Mouse (Mus musculus) forebrain, embryonic 16.5 days (tissue): ENCODE data around the gene Hes6. TPM values are rescaled to one million over a fixed set of nuclear protein-coding genes. Genes with fewer than 3 reads are reported as not detected.

ENCODE experiments used
- ATAC-seq: fragments of 200-750 bp; cut with Nextera tagmentation; 2 replicates; pipeline ENCODE4 v1.8.0; 2017; ENCODE audit warnings: mild to moderate bottlenecking, moderate library complexity
- H3K27ac ChIP-seq: fragments of 300-500 bp; sonication (generic); 2 replicates; pipeline ENCODE4 v1.5.1; 2014; ENCODE audit warnings: low read length, control low read depth
- H3K27me3 ChIP-seq: fragments of 300-500 bp; sonication (generic); replicated peaks from 2 replicates; pipeline ENCODE4 v1.6.1; 2014; ENCODE audit warnings: low read length; ENCODE audit not compliant: control insufficient read depth, insufficient read depth
- H3K36me3 ChIP-seq: fragments of 300-500 bp; sonication (generic); 2 replicates; pipeline ENCODE4 v1.6.1; 2014; ENCODE audit not compliant: control insufficient read depth, insufficient read depth
- H3K4me1 ChIP-seq: fragments of 300-500 bp; sonication (generic); replicated peaks from 2 replicates; pipeline ENCODE4 v1.6.1; 2014; ENCODE audit warnings: low read length; ENCODE audit not compliant: control insufficient read depth, insufficient read depth
- H3K4me2 ChIP-seq: fragments of 300-500 bp; sonication (generic); 2 replicates; pipeline ENCODE4 v1.6.1; 2014; ENCODE audit warnings: mild to moderate bottlenecking, low read length, control low read depth
- H3K4me3 ChIP-seq: fragments of 300-500 bp; sonication (generic); replicated peaks from 2 replicates; pipeline ENCODE4 v1.5.1; 2014; ENCODE audit warnings: mild to moderate bottlenecking, low read length, control low read depth
- H3K9ac ChIP-seq: fragments of 300-500 bp; sonication (generic); replicated peaks from 2 replicates; pipeline ENCODE4 v1.6.1; 2014; ENCODE audit warnings: low read depth, low read length, control low read depth
- H3K9me3 ChIP-seq: fragments of 300-500 bp; sonication (generic); 2 replicates; pipeline ENCODE4 v1.6.1; 2016; ENCODE audit warnings: low read length; ENCODE audit not compliant: control insufficient read depth
- WGBS: fragments of 180-500 bp; shearing (Covaris S2); extraction: QIAGEN DNeasy Blood & Tissue Kit; methylation state at CpG from one replicate; pipeline ENCODE4 v1.1.7; 2014; 5-methylcytosine and 5-hydroxymethylcytosine counted together
- polyA plus RNA-seq: library from polyadenylated mRNA; unstranded; fragments of >200 nt; fragmentation: Nextera tagmentation; extraction: Ambion mirVana; gene quantifications from 2 replicates; pipeline ENCODE4 v1.2.1, GENCODE M21; 2015

Hes6 gene
- polyA plus RNA-seq, 1 experiment from 2014 or later, result 208 TPM

DNA sequence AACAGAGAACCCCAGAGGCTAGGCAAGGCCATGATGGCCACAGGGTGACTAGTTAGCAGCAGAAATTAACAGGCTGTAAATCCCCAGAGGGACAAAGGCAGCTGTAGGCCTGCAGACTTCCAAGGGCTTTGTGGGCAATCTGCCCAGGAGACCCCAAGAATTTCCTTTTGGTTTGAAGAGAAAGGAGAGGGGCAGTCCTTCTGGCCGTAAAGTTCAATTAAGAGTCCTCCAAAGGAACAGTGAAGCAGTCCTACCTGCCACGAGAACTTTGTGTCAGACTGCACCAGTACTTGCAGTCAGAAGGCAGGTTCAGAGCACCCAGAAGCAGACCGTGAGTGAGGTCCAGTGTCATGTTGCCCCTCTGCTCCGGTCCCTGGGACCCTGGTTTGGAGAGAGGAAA lies 1.1 kb upstream of the Hes6 start:
- WGBS, result 18% methylated on average over 4 of the region's 4 CpGs
- H3K9me3 ChIP-seq, result no peaks in the 10 kb centered on the region
- H3K27ac ChIP-seq, result peak overlapping the region; percentile 96
- peaks cover 31% of the 10 kb centered on the region for H3K4me1 ChIP-seq
- H3K36me3 ChIP-seq, result no peaks in the 10 kb centered on the region
- H3K4me2 ChIP-seq, result no peak overlapping the region
- H3K27me3 ChIP-seq, result no peaks in the 10 kb centered on the region
- no peak overlapping the region for H3K4me3 ChIP-seq
- ATAC-seq, result no peak
- H3K9ac ChIP-seq, result 0 out of 2 replicates have a peak overlapping the region, but pooled peaks have one; percentile 12

GRCm38 (mm10) chr1:91413536-91413897 lies 321 bp downstream of the Hes6 start:
- no peak for ATAC-seq
- Histone ChIP-seq H3K9me3 (no peaks in the 10 kb centered on the region), H3K4me1 (peaks cover 31% of the 10 kb centered on the region), H3K4me2 (peak overlapping the region; percentile 98), H3K36me3 (no peaks in the 10 kb centered on the region), H3K9ac (peak overlapping the region; percentile 92), H3K4me3 (peak overlapping the region; percentile 80), H3K27ac (peak overlapping the region; percentile 96), H3K27me3 (no peaks in the 10 kb centered on the region)
- 1% methylated on average over 14 of the region's 14 CpGs for WGBS

- peak overlapping the region; percentile 96 for H3K27ac ChIP-seq
- peaks cover 31% of the 10 kb centered on the region for H3K4me1 ChIP-seq
- no peaks in the 10 kb centered on the region for H3K27me3 ChIP-seq
- peak; percentile 91 for ATAC-seq
- H3K4me2 ChIP-seq, result peak overlapping the region; percentile 98
- under 1% methylated on average over 34 of the region's 34 CpGs for WGBS
- H3K9me3 ChIP-seq, result no peaks in the 10 kb centered on the region
- peak overlapping the region; percentile 80 for H3K4me3 ChIP-seq
- peak overlapping the region; percentile 92 for H3K9ac ChIP-seq
- H3K36me3 ChIP-seq, result no peaks in the 10 kb centered on the region
Observed at GRCm38 (mm10) chr1:91413030-91413506, 770 bp downstream of the Hes6 start.

- peaks cover 31% of the 10 kb centered on the region for H3K4me1 ChIP-seq
- peak overlapping the region; percentile 96 for H3K27ac ChIP-seq
- H3K4me3 ChIP-seq, result peak overlapping the region; percentile 80
- no peaks in the 10 kb centered on the region for H3K27me3 ChIP-seq
- H3K9ac ChIP-seq, result peak overlapping the region; percentile 92
- WGBS, result 2% methylated on average over 64 of the region's 65 CpGs
- no peaks in the 10 kb centered on the region for H3K9me3 ChIP-seq
- ATAC-seq, result peak; percentile 10; the same call in 1 of the 2 replicates
- H3K36me3 ChIP-seq, result no peaks in the 10 kb centered on the region
- H3K4me2 ChIP-seq, result peak overlapping the region; percentile 98
Observed at GRCm38 (mm10) chr1:91412286-91413029, 1.4 kb downstream of the Hes6 start.

DNA sequence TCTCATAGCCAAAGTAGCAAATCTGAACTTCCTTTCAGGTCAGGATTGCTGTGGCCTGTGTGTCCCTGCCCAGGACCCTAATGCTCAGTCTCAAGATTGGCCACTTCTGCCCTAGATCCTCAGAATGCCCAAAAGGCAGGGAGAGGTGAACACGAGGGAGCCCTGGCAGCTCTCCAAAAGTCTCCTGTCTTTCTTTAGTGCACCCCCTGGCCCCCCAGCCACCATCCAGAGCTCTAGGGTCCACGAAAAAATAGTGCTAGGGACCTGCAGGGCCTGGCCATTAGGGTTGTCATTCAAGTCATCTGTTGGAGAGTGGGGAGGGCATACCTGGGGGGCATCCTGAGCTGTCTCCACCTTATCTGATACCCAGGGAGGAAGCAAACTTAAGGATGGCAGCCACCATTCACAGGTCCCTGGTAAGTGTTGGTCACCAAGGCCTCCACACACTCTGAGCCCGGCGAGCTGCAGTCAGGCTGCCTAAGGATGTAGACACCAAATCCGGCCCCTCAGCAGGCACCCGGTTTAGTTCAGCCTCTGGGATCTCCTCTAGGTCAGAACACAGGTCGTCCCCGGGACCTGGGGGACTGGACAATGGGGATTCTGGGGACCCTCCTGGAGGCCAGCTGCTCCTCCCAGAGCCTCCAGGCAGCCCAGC lies 2.1 kb downstream of the Hes6 start:
- Histone ChIP-seq H3K4me1 (peaks cover 31% of the 10 kb centered on the region), H3K4me2 (peak overlapping the region; percentile 98), H3K27ac (no peak overlapping the region), H3K9me3 (no peaks in the 10 kb centered on the region), H3K27me3 (no peaks in the 10 kb centered on the region), H3K36me3 (no peaks in the 10 kb centered on the region), H3K4me3 (peak overlapping the region; percentile 80), H3K9ac (peak overlapping the region; percentile 92)
- 39% methylated on average over 8 of the region's 8 CpGs for WGBS
- ATAC-seq, result no peak

DNA sequence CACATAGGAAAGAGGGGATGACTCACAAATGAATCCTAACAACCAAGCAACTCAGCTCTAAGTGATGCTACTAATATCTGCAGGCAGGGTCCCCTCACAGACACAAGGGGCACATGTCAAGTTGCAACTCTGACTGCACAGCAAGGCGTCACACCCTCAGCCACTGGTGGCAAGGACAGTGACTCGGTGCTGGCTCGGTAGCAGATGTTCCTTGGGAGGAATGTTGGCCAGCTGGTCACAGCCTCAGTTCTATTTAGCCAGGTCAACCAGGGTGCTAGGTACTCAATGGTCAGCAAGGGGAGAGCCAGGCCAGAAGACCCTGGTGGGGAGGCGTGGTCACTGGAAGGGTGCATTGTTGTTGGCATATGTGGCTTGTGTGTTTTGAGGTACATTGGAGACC lies 6.0 kb downstream of the Hes6 start:
- 95% methylated on average over 4 of the region's 4 CpGs for WGBS
- Histone ChIP-seq H3K27me3 (no peaks in the 10 kb centered on the region), H3K9ac (no peak overlapping the region)

GRCm38 (mm10) chr1:91405406-91406169 lies 8.2 kb downstream of the Hes6 start:
- 57% methylated on average over 23 of the region's 23 CpGs for WGBS
- ATAC-seq, result peak; percentile 28; the same call in 1 of the 2 replicates
- no peak overlapping the region for H3K9ac ChIP-seq
- H3K4me2 ChIP-seq, result peak overlapping the region; percentile 15; the same call in 1 of the 2 replicates
- no peaks in the 10 kb centered on the region for H3K4me1 ChIP-seq
- H3K4me3 ChIP-seq, result no peak overlapping the region
- H3K27me3 ChIP-seq, result no peaks in the 10 kb centered on the region
- H3K27ac ChIP-seq, result no peak overlapping the region
- H3K9me3 ChIP-seq, result no peaks in the 10 kb centered on the region
- no peaks in the 10 kb centered on the region for H3K36me3 ChIP-seq

More for the DNA sequence above, 6.0 kb downstream of the Hes6 start:
- no peak overlapping the region for H3K4me3 ChIP-seq
- peaks cover 15% of the 10 kb centered on the region for H3K4me1 ChIP-seq
- no peak overlapping the region for H3K27ac ChIP-seq
- ATAC-seq, result no peak
- no peak overlapping the region for H3K4me2 ChIP-seq
- H3K9me3 ChIP-seq, result no peaks in the 10 kb centered on the region
- no peaks in the 10 kb centered on the region for H3K36me3 ChIP-seq

DNA sequence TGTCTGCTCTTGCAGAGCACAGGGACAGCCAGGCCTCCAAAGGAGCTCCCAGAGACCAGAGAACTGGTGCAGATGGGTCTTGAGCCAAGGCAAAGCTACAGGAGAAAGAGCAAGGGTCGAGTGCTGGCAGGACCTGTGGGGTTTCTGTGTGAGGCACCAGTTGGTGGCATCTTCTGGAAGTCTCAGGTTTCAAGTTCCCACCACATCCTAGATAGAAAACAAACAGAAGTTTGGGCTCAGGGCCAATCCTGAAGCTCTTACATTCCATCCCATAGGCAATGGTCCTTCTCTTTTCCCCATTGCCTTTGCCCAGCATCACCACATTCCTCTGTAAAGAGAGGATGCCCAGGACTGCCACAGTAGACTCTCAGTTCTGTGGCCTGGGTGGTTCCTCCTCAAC lies 8.9 kb downstream of the Hes6 start:
- Histone ChIP-seq H3K27me3 (no peaks in the 10 kb centered on the region), H3K4me2 (no peak overlapping the region), H3K27ac (no peak overlapping the region), H3K4me3 (no peak overlapping the region), H3K4me1 (no peaks in the 10 kb centered on the region), H3K9ac (no peak overlapping the region), H3K9me3 (no peaks in the 10 kb centered on the region), H3K36me3 (no peaks in the 10 kb centered on the region)
- 39% methylated on average over 1 of the region's 1 CpGs for WGBS
- ATAC-seq, result no peak
